Mouse (Mus musculus): ENCODE data around the gene Olfr568.

Gene Olfr568

GRCm38 (mm10) chr7:102876822-102877221 is at the start of gene Olfr568:
Olfr568 (plus strand) TSS chr7:102877122.
- DNase-seq (ENCODE audit: low spot score in 2 of 2), result no peak

- no peak for DNase-seq (ENCODE audit: low spot score in 2 of 2)
Measured at GRCm38 (mm10) chr7:102855807-102856206, 21.1 kb upstream of the Olfr568 start.

GRCm38 (mm10) chr7:102858665-102859064 is 18.3 kb upstream of the Olfr568 start, which contains the start of gene Olfr566:
Olfr566 (minus strand) TSS chr7:102858765.
- no peak for DNase-seq (ENCODE audit: low spot score in 2 of 2)

GRCm38 (mm10) chr7:102890782-102891181 is 13.9 kb downstream of the Olfr568 start, which contains the start of gene Olfr569:
Olfr569 (minus strand) TSS chr7:102890882.
- no peak for DNase-seq (ENCODE audit: low spot score in 2 of 2)

GRCm38 (mm10) chr7:102915261-102915660 is 38.3 kb downstream of the Olfr568 start:
- no peak for DNase-seq (ENCODE audit: low spot score in 2 of 2)

- DNase-seq (ENCODE audit: low spot score in 2 of 2), result no peak
Measured at GRCm38 (mm10) chr7:102916405-102916804, 39.5 kb downstream of the Olfr568 start.

GRCm38 (mm10) chr7:102917032-102917875 is 40.3 kb downstream of the Olfr568 start, which contains the start of gene Olfr571:
Olfr571 (minus strand) TSS chr7:102917536.
- DNase-seq (ENCODE audit: low spot score in 2 of 2), result no peak

GRCm38 (mm10) chr7:102919632-102920031 is 42.7 kb downstream of the Olfr568 start:
- DNase-seq (ENCODE audit: low spot score in 2 of 2), result no peak

GRCm38 (mm10) chr7:102924109-102924508 is 47.2 kb downstream of the Olfr568 start, which contains the start of gene Olfr572:
Olfr572 (plus strand) TSS chr7:102924409.
- DNase-seq (ENCODE audit: low spot score in 2 of 2), result no peak

- DNase-seq (ENCODE audit: low spot score in 2 of 2), result no peak
Measured at GRCm38 (mm10) chr7:102927105-102927504, 50.2 kb downstream of the Olfr568 start.
